Mouse (Mus musculus) intestine, postnatal 0 days (tissue): ENCODE results near the gene Ap4b1. TPM values are rescaled to one million over a fixed set of nuclear protein-coding genes. Genes with fewer than 3 reads are reported as not detected.

Experiments used
- ATAC-seq: fragments of 200-750 bp; cut with Nextera tagmentation; 2 replicates; pipeline ENCODE4 v1.8.0; 2017; ENCODE audit warnings: mild to moderate bottlenecking, moderate TSS enrichment, moderate library complexity
- H3K27ac ChIP-seq: fragments of 300-500 bp; sonication (generic); 2 replicates; pipeline ENCODE4 v1.5.1; 2014; ENCODE audit warnings: mild to moderate bottlenecking, low read depth, low read length, moderate library complexity
- H3K27me3 ChIP-seq: fragments of 300-500 bp; sonication (generic); replicated peaks from 2 replicates; pipeline ENCODE4 v1.6.1; 2014; ENCODE audit warnings: low read length, mixed read lengths; ENCODE audit not compliant: control insufficient read depth, insufficient read depth
- H3K36me3 ChIP-seq: fragments of 300-500 bp; sonication (generic); 2 replicates; pipeline ENCODE4 v1.6.1; 2014; ENCODE audit warnings: mild to moderate bottlenecking, moderate library complexity; ENCODE audit not compliant: control insufficient read depth, insufficient read depth
- H3K4me1 ChIP-seq: fragments of 300-500 bp; sonication (generic); replicated peaks from 2 replicates; pipeline ENCODE4 v1.6.1; 2014; ENCODE audit warnings: antibody characterized with exemption, low read length, mixed read lengths; ENCODE audit not compliant: control insufficient read depth, insufficient read depth
- H3K4me2 ChIP-seq: fragments of 300-500 bp; sonication (generic); replicated peaks from 2 replicates; pipeline ENCODE4 v1.6.1; 2014; ENCODE audit warnings: low read depth, mild to moderate bottlenecking, moderate library complexity
- H3K4me3 ChIP-seq: fragments of 300-500 bp; sonication (generic); 2 replicates; pipeline ENCODE4 v1.5.1; 2014; ENCODE audit warnings: low read depth, low read length
- H3K9ac ChIP-seq: fragments of 300-500 bp; sonication (generic); 2 replicates; pipeline ENCODE4 v1.6.1; 2014; ENCODE audit warnings: mild to moderate bottlenecking, low read depth, low read length
- H3K9me3 ChIP-seq: fragments of 300-500 bp; sonication (generic); 2 replicates; pipeline ENCODE4 v1.6.1; 2016; ENCODE audit warnings: mixed run types; ENCODE audit not compliant: control insufficient read depth
- CTCF ChIP-seq: sonication (generic); IDR thresholded peaks from 2 replicates; pipeline ENCODE4 v1.5.1; 2016; ENCODE audit warnings: low read depth, mild to moderate bottlenecking, control low read depth, antibody characterized with exemption, moderate library complexity
- WGBS: fragments of 180-500 bp; shearing (Covaris S2); extraction: QIAGEN DNeasy Blood & Tissue Kit; methylation state at CpG from one replicate; pipeline ENCODE4 v1.1.7; 2014; 5-methylcytosine and 5-hydroxymethylcytosine counted together
- polyA plus RNA-seq: library from polyadenylated mRNA; unstranded; fragments of >200 nt; fragmentation: Nextera tagmentation; extraction: Ambion mirVana; gene quantifications from 2 replicates; pipeline ENCODE4 v1.2.1, GENCODE M21; 2015

Ap4b1 gene
- polyA plus RNA-seq, 1 experiment from 2014 or later: 12.6 TPM

DNA sequence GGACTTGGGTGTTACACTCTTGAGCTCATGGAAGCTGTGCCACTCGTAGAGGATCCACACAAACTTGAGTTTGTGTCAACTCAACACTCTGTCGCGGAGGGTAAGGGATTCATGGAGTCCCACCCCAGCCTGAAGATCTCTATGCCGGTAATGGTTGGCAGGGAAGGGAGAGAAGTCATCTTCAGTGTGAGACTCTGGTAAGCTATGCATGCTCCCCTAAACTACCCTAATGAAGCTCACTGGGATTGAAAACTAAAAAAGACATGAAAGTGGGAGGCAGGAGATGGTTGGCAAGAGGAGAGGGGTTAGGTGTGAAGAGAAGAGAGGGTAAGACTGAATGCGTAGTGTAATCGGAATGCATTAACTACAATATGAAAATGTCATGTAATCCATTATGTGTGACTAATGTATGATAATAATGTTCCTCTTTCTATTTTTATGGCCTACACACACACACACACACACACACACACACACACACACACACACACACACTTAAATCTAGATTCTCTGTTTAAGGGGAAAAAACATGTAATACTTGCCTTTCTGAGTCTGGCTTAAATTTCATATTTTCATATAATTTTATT, 48.8 kb downstream of the Ap4b1 start:
- H3K4me2 ChIP-seq: no peak overlapping the region
- H3K27me3 ChIP-seq: no peaks in the 10 kb centered on the region
- TF ChIP-seq CTCF: no peak
- ATAC-seq: no peak
- H3K4me1 ChIP-seq: no peaks in the 10 kb centered on the region
- H3K9ac ChIP-seq: no peak overlapping the region
- WGBS: 89% methylated on average over 6 of the region's 6 CpGs
- H3K9me3 ChIP-seq: no peaks in the 10 kb centered on the region
- no peak overlapping the region for H3K27ac ChIP-seq
- no peaks in the 10 kb centered on the region for H3K36me3 ChIP-seq
- no peak overlapping the region for H3K4me3 ChIP-seq

DNA sequence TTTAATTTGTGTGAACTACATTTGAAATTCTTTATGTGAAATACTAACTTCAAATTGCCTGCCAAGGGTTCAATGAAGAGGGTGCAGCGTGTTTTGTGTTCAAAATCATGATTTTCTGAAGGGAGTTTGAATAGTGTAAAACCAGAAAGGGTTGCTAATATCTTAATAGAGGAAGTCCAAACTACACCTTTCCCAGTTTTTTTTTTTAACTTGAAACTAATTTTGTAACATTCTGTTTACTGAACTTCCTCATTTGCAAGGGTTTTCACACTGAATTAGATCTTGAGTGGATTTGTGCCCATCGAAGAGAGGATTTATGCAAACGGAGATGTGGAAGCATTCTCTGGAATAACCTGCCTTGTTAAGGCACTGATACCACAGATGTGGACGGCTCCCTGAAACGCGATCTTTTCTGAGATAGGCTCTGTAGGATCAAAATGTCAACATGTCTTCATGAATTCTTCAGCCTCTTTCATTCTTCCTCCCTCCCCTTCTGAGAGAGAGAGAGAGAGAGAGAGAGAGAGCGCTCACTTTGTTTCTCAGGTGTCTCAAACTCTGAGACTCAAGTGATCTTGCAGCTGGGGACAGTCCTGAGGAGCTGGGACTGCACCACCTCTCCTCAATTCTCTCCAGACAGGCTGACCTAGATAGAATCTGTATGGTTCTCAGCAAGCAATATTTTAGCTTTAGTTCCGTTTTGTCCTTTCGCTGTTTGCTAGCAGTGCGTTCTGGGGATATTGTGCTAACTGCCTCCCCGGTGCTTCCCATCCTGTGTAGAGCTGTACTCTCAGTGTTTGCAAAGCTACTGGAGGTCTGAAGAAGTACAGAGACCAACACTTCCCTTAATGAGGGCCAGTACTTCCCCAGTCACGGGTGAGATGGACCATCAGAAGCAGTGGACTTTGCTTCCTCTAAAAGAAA, 49.8 kb downstream of the Ap4b1 start, which contains the start of gene Ptpn22:
Ptpn22 (plus strand) TSS at position 915 of the 921 bp plus-strand sequence.
- Histone ChIP-seq H3K4me2 (no peak within 1 kb of the TSS), H3K9me3 (no peaks in the 10 kb centered on the region), H3K36me3 (no peaks in the 10 kb centered on the region), H3K27me3 (no peaks in the 10 kb centered on the region), H3K4me3 (no peak within 1 kb of the TSS), H3K4me1 (no peaks in the 10 kb centered on the region), H3K9ac (no peak within 1 kb of the TSS), H3K27ac (no peak within 1 kb of the TSS)
- TF ChIP-seq CTCF: no peak
- ATAC-seq: no peak
- 70% methylated on average over 12 of the region's 12 CpGs for WGBS

DNA sequence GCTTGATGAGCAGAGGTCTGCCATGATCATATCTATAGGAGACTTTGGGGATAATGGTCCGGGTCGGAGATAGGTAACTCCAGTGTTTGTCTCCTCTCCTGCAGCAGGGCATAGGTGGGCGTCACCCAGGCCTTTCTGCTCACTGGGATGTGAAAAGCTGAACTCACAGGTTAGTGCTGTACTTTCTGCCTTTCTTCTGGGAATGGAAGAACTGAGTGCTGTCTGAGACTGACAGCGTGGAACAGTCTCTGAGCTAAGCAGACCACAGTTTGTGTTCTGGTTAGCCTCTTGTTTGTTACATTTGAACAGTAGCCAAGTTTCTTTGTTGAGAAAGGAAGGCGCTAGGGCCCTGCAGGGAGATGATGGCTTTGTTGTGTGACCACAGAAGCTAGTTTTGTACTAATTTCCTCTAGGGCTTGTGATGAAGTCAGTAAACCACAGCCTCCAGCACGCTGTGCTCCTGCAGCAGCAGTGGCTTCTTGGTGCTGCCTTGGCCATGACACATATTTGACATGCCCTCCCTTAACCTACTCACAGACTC, 50.6 kb downstream of the Ap4b1 start:
- H3K27ac ChIP-seq: no peak overlapping the region
- no peak overlapping the region for H3K4me3 ChIP-seq
- no peaks in the 10 kb centered on the region for H3K36me3 ChIP-seq
- no peak overlapping the region for H3K4me2 ChIP-seq
- no peaks in the 10 kb centered on the region for H3K27me3 ChIP-seq
- TF ChIP-seq CTCF: no peak
- H3K9me3 ChIP-seq: no peaks in the 10 kb centered on the region
- no peaks in the 10 kb centered on the region for H3K4me1 ChIP-seq
- H3K9ac ChIP-seq: no peak overlapping the region
- ATAC-seq: no peak
- 69% methylated on average over 6 of the region's 6 CpGs for WGBS

DNA sequence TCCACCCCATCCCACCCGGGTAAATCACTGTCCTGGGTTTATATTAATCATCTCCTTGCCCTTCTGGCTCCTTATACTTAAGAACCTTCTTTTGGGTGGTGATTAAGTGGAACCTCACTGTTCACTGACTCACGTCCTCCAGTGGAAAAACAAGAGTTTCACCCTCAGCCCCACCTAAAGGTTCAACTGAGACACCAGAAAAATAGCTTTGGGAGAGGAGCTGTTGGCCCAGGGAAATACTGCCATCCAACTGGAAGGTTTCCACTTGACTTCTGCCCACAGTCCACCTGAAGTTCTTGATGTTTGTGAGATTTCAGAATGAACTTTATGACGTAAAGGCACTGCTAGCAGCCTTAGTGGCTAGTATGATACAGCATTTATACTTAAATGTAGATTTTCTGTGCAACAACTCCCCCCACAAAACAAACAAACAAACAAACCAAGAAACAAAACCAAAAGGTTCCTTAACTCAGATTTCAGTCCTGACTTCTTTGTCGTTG, 53.5 kb downstream of the Ap4b1 start:
- H3K9ac ChIP-seq: no peak overlapping the region
- no peak for TF ChIP-seq CTCF
- no peaks in the 10 kb centered on the region for H3K9me3 ChIP-seq
- no peak for ATAC-seq
- WGBS: 66% methylated on average over 4 of the region's 4 CpGs
- no peak overlapping the region for H3K4me3 ChIP-seq
- no peak overlapping the region for H3K27ac ChIP-seq
- no peak overlapping the region for H3K4me2 ChIP-seq
- no peaks in the 10 kb centered on the region for H3K36me3 ChIP-seq
- no peaks in the 10 kb centered on the region for H3K27me3 ChIP-seq
- no peaks in the 10 kb centered on the region for H3K4me1 ChIP-seq

DNA sequence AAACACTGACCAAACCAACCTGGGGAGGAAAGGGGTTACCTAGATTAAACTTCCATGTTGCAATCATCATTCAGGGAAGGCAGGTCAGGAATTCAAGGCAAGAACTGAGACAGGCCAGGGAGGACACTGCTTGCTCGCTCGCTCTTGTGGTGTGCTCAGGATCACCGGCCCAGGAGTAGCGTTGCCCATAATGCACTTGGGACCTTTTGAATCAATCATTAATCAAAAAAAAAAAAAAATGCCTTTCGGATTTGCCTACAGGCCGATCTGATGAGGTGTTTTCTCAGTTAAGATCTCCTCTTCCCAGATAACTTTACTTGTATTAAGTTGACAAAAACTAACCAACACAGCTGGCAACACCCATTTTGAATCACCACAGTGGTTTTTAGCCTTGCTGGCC, 54.9 kb downstream of the Ap4b1 start:
- Histone ChIP-seq H3K36me3 (no peaks in the 10 kb centered on the region), H3K4me3 (no peak overlapping the region), H3K9ac (no peak overlapping the region), H3K4me1 (no peaks in the 10 kb centered on the region), H3K27me3 (no peaks in the 10 kb centered on the region), H3K9me3 (no peaks in the 10 kb centered on the region), H3K27ac (no peak overlapping the region), H3K4me2 (no peak overlapping the region)
- TF ChIP-seq CTCF: no peak
- ATAC-seq: no peak
- WGBS: 66% methylated on average over 6 of the region's 6 CpGs

DNA sequence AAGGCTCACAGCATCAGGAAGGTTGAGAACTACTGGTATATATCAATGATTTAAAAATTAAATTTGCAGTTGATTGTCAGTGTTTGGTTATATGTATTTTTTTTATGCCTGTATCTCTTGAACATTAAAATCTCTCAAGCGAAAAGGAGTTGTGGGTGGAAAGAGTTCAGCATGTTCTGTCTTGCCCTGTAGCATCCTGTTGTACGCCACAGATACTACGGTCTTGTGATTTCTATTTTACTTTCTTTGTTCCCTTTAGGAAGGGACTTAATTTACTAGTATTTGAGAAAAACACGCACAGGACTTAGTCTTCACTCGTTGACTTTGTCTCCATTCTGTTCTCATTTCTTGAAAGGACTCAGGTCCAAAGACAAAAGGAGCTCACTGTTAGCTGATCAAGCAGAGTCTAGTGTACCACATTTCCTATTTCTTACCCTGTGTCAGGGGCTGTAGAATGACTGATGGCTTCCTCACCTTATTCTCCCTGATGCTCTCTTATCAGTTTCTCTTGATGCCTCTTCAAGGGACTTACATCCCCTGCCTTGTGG, 58.2 kb downstream of the Ap4b1 start:
- H3K9me3 ChIP-seq: no peaks in the 10 kb centered on the region
- H3K4me2 ChIP-seq: no peak overlapping the region
- H3K9ac ChIP-seq: no peak overlapping the region
- H3K4me3 ChIP-seq: no peak overlapping the region
- TF ChIP-seq CTCF: no peak
- 88% methylated on average over 5 of the region's 5 CpGs for WGBS
- H3K27me3 ChIP-seq: no peaks in the 10 kb centered on the region
- H3K27ac ChIP-seq: no peak overlapping the region
- no peaks in the 10 kb centered on the region for H3K4me1 ChIP-seq
- no peak for ATAC-seq
- no peaks in the 10 kb centered on the region for H3K36me3 ChIP-seq
